Mouse (Mus musculus): ENCODE measurements around the gene Sbk2.

DNA sequence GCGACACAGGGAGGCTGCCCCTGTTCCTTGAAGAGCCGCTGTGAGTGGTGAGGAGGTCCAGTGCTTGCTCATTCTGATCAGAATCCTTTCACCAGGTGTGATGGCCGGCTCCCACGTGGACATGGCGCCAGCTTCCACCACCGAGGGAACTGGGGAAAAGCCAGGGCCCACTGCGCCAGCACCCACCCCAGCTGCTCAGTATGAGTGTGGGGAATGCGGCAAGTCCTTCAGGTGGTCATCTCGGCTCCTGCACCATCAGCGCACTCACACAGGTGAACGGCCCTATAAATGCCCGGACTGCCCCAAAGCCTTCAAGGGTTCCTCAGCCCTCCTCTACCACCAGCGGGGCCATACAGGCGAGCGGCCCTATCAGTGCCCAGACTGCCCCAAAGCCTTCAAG lies 45.5 kb downstream of the Sbk2 start:
- TF ChIP-seq USF1 (IDR thresholded peaks at IDR 0.05; ENCODE audit: low read depth) (no peak), CTCF (IDR thresholded peaks at IDR 0.05; ENCODE audit: control insufficient read depth, insufficient read depth, insufficient read length) (no peak), MAX (IDR thresholded peaks at IDR 0.05) (no peak), FOSL1 (IDR thresholded peaks at IDR 0.05; ENCODE audit: insufficient read depth, low read length, poor library complexity, severe bottlenecking) (no peak), CEBPB (IDR thresholded peaks at IDR 0.05; ENCODE audit: low read depth) (no peak)
